Mouse (Mus musculus) liver, adult 2 months (tissue): ENCODE measurements around the gene Itsn1. TPM values are rescaled to one million over a fixed set of nuclear protein-coding genes. Genes with fewer than 3 reads are reported as not detected.
A peak's percentile ranks its signal among the peaks of the same experiment; 100 is the strongest.

Experiments
- DNase-seq: peaks from one replicate; pipeline ENCODE4 v3.0.0-alpha.2; 2011; ENCODE audit warnings: low read depth, low spot score; ENCODE audit errors: extremely low read depth
- H3K27ac ChIP-seq: fragments of 200-500 bp; replicated peaks from 2 replicates; pipeline ENCODE4 v1.5.1; 2012; ENCODE audit warnings: low read depth, mild to moderate bottlenecking, control low read depth, inconsistent platforms, low read length; ENCODE audit not compliant: insufficient read depth
- H3K27me3 ChIP-seq: fragments of 200-500 bp; 2 replicates; pipeline ENCODE4 v1.6.1; 2012; ENCODE audit warnings: mild to moderate bottlenecking, moderate library complexity, low read length, inconsistent platforms; ENCODE audit not compliant: control insufficient read depth, insufficient read depth
- H3K36me3 ChIP-seq: fragments of 200-500 bp; 2 replicates; pipeline ENCODE4 v1.6.1; 2012; ENCODE audit warnings: low read length, inconsistent platforms; ENCODE audit not compliant: control insufficient read depth, insufficient read depth
- H3K4me1 ChIP-seq: fragments of 200-500 bp; 2 replicates; pipeline ENCODE4 v1.6.1; 2011; ENCODE audit warnings: low read length; ENCODE audit not compliant: control insufficient read depth, insufficient read depth
- H3K4me3 ChIP-seq: fragments of 200-500 bp; 2 replicates; pipeline ENCODE4 v1.5.1; 2011; ENCODE audit warnings: low read depth, mild to moderate bottlenecking, control low read depth, low read length, moderate library complexity; ENCODE audit not compliant: insufficient read depth
- H3K79me2 ChIP-seq: fragments of 200-500 bp; 2 replicates; pipeline ENCODE4 v1.6.1; 2012; ENCODE audit warnings: inconsistent platforms, mild to moderate bottlenecking, low read length, moderate library complexity; ENCODE audit not compliant: control insufficient read depth, insufficient read depth
- H3K9ac ChIP-seq: fragments of 200-500 bp; 2 replicates; pipeline ENCODE4 v1.6.1; 2012; ENCODE audit warnings: low read depth, mild to moderate bottlenecking, control low read depth, inconsistent platforms, low read length
- CTCF ChIP-seq: fragments of 200-500 bp; IDR thresholded peaks from 2 replicates; pipeline ENCODE4 v1.5.1; 2011; ENCODE audit warnings: low read depth, low read length, control low read depth
- POLR2A ChIP-seq: fragments of 200-500 bp; IDR thresholded peaks from 2 replicates; pipeline ENCODE4 v1.6.1; 2011; ENCODE audit warnings: low read length, control low read depth; ENCODE audit not compliant: insufficient read depth; ENCODE audit errors: extremely low read depth
- WGBS: fragments of 180-500 bp; shearing (Covaris S2); methylation state at CpG from one replicate; pipeline ENCODE4 v1.1.7; 2018; 5-methylcytosine and 5-hydroxymethylcytosine counted together
- polyA plus RNA-seq: library from polyadenylated mRNA; depleted of rRNA; stranded (reverse); fragments of >200 nt; gene quantifications from 2 replicates; pipeline ENCODE4 v1.2.3, GENCODE M21; 2012
- total RNA-seq: library from RNA; depleted of rRNA; stranded (reverse); fragments of >200 nt; gene quantifications from 2 replicates; pipeline ENCODE4 v1.2.3, GENCODE M21; 2014

Itsn1 gene
- total and polyA plus RNA-seq, 2 experiments = 13.6 to 16.3 TPM

DNA sequence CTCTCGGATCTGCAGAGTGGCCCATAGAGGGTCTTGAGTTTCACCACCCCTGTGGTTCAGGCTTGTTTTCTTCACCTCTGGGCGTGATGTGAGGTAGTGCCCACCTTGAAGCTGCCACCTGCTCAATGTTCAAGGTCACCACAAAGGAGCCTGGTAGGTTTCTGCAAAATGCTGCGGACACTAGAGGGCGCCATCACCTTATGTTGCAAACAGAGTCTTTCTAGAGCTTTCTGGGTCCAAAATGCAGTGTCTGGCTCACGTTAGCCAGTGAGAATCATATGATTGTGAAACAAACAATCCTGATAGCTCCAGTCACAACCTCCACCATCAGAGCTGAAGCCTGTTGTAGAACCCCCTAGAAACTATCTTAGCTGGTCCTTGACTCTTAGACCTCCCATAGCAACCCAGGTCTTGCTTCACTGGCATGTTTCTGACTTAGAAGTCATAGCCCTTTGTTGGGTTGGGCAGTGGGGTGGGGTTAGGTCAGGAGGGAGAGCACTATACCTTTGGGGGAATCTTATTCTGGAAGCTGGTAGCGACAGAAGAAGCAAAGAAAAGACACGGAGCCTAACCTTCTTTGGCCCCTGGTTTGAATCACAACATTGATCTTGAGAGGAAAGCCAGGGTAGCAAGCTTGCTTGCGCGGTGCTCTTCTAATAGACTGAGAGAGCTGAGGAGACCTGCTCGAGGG, 207.4 kb downstream of the Itsn1 start:
- H3K4me3 ChIP-seq = no peak overlapping the region
- 55% methylated on average over 10 of the region's 10 CpGs for WGBS
- H3K27me3 ChIP-seq = no peaks in the 10 kb centered on the region
- no peaks in the 10 kb centered on the region for H3K79me2 ChIP-seq
- TF ChIP-seq CTCF (peak; percentile 74), POLR2A (no peak)
- DNase-seq = peak; percentile 82
- H3K4me1 ChIP-seq = peaks cover 2% of the 10 kb centered on the region; the same call in 1 of the 2 replicates
- no peak overlapping the region for H3K9ac ChIP-seq
- no peaks in the 10 kb centered on the region for H3K36me3 ChIP-seq
- no peak overlapping the region for H3K27ac ChIP-seq

DNA sequence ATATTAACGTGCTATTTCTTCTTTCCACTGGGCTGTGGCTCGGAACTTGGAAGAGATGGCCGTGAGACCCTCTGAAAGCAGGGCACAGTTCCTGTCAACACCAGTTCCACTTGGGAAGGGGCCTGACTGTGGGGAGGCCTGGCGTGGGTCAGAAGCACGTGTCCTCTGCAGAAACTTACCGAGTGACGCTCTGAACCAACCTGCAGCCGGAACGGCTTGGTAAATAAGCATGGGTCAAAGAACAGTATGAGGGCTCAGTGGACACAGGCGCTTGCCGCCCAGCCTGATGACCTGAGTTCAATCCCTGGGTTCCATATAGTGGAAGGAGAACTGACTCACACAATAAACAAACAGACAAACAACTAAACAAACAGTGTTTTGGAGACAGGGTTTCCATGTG, 208.2 kb downstream of the Itsn1 start:
- Histone ChIP-seq H3K79me2 (no peaks in the 10 kb centered on the region), H3K4me1 (peaks cover 1% of the 10 kb centered on the region; the same call in 1 of the 2 replicates), H3K27ac (no peak overlapping the region), H3K9ac (no peak overlapping the region), H3K27me3 (no peaks in the 10 kb centered on the region), H3K36me3 (no peaks in the 10 kb centered on the region), H3K4me3 (no peak overlapping the region)
- peak; percentile 59 for DNase-seq
- 51% methylated on average over 11 of the region's 11 CpGs for WGBS
- no peak for TF ChIP-seq POLR2A
- TF ChIP-seq CTCF = no peak

DNA sequence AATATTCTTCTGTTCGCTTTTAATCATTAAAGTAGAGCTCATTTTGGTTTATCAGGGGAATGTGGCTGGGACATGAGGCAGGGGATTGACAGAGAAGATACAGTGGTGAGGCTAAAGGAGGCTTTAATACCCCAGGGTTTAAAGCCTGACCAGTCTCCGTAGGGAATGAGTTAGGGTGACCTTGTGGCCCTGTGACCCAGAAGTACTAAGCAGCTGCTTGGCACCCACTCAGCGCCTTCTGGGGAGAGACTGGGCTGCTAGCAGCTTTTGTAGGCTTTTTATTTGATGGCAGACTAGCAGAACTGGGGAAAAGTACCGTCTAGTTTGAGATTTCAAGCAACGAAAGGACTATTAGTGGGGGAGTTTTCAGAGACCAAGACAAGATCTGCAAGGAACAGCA, 209.1 kb downstream of the Itsn1 start:
- DNase-seq = no peak
- no peak overlapping the region for H3K9ac ChIP-seq
- H3K27me3 ChIP-seq = no peaks in the 10 kb centered on the region
- no peak for TF ChIP-seq CTCF
- no peak for TF ChIP-seq POLR2A
- H3K4me1 ChIP-seq = no peaks in the 10 kb centered on the region; the same call in 1 of the 2 replicates
- no peaks in the 10 kb centered on the region for H3K79me2 ChIP-seq
- H3K36me3 ChIP-seq = no peaks in the 10 kb centered on the region
- H3K27ac ChIP-seq = no peak overlapping the region
- 86% methylated on average over 5 of the region's 5 CpGs for WGBS
- no peak overlapping the region for H3K4me3 ChIP-seq

DNA sequence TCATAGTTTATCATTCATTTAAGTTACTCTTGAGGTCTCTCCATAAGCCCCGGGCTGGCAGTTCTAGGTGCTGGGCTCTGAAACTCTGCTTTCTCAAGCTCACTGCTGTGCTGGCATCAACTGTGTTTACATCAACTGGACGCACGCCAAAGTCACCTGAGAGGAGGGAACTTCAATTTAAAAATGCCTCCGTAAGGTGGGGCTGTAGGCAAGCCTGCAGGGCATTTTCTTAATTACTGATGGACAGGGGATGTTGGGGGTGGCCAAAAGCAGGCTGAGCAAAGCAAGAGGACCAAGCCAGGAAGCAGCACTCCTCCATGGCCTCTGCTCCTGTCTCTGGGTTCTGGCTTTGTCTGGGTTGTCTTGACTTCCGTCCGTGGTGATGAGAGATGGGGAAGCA, 211.6 kb downstream of the Itsn1 start:
- DNase-seq = no peak
- no peak overlapping the region for H3K9ac ChIP-seq
- WGBS = 54% methylated on average over 6 of the region's 6 CpGs
- H3K27me3 ChIP-seq = no peaks in the 10 kb centered on the region
- no peaks in the 10 kb centered on the region for H3K4me1 ChIP-seq
- no peaks in the 10 kb centered on the region for H3K79me2 ChIP-seq
- no peaks in the 10 kb centered on the region for H3K36me3 ChIP-seq
- no peak overlapping the region for H3K27ac ChIP-seq
- no peak overlapping the region for H3K4me3 ChIP-seq
- TF ChIP-seq CTCF (no peak), POLR2A (no peak)

DNA sequence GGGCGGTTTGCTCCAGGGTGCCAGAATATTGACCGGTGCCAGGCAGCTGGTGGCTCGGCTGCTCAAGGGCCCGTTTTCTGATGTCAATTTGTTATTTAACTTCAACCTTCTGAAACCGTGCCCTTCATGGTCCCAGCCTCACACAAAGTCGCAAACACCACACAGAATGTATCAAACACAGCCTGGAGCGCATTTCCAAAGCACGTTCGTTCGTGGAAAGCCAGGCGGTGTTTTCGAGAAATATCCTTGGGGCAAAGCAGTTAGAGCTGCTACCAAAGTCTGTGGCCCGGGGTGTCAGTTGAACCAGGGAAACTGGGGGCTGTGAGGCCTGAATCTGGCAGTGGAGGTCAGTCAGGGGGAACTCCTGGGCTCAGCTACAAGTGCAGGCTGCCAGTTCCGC, 213.1 kb downstream of the Itsn1 start:
- Histone ChIP-seq H3K4me1 (no peaks in the 10 kb centered on the region), H3K4me3 (no peak overlapping the region), H3K27ac (no peak overlapping the region), H3K36me3 (no peaks in the 10 kb centered on the region), H3K27me3 (no peaks in the 10 kb centered on the region), H3K79me2 (no peaks in the 10 kb centered on the region), H3K9ac (no peak overlapping the region)
- 87% methylated on average over 14 of the region's 14 CpGs for WGBS
- no peak for DNase-seq
- TF ChIP-seq POLR2A = no peak
- no peak for TF ChIP-seq CTCF

DNA sequence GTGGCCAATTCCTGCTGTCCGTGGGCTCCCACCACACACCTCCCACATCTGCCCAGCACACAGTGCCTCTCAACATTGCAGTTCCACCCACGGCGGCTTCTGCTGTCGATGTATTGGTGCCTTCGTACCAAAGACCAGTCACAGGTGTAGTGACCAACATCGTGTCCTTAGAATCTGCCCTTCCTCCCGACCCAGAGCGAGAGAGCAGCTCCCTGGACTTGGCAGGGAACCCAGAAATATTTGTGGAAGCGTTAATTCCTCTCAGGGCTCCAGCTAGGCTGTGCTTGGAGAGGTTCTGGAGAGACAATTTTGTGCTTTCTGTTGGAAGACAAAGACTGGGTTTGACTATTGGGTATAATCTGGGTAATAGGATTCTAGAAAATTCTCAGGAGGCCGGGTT, 217.2 kb downstream of the Itsn1 start:
- Histone ChIP-seq H3K79me2 (no peaks in the 10 kb centered on the region), H3K27me3 (no peaks in the 10 kb centered on the region), H3K4me3 (no peak overlapping the region), H3K9ac (no peak overlapping the region), H3K4me1 (no peaks in the 10 kb centered on the region), H3K27ac (no peak overlapping the region), H3K36me3 (no peaks in the 10 kb centered on the region)
- 79% methylated on average over 10 of the region's 10 CpGs for WGBS
- no peak for DNase-seq
- TF ChIP-seq POLR2A (no peak), CTCF (no peak)
